Mouse (Mus musculus): ENCODE measurements around the gene Atp6v0c.

- TF ChIP-seq GATA1 (IDR thresholded peaks at IDR 0.05; ENCODE audit: borderline replicate concordance, low read length) = no peak
- no peak for TF ChIP-seq FLI1 (IDR thresholded peaks at IDR 0.05; ENCODE audit: low read length)
Observed at GRCm38 (mm10) chr17:24170125-24170524, 623 bp upstream of the Atp6v0c start.
